Mouse (Mus musculus) E14TG2a.4 (cell line): ENCODE results near the gene Pheta2.

Experiments
- CTCF ChIP-seq: conservative IDR thresholded peaks from 2 replicates; pipeline ENCODE4 v1.5.1; 2014; ENCODE audit warnings: low read length
- NANOG ChIP-seq: IDR thresholded peaks from 2 replicates; pipeline ENCODE4 v1.6.1; 2014; ENCODE audit warnings: borderline replicate concordance, low read length, mixed read lengths
- POU5F1 ChIP-seq: IDR thresholded peaks from 2 replicates; pipeline ENCODE4 v1.6.1; 2014; ENCODE audit warnings: low read length, borderline replicate concordance

DNA sequence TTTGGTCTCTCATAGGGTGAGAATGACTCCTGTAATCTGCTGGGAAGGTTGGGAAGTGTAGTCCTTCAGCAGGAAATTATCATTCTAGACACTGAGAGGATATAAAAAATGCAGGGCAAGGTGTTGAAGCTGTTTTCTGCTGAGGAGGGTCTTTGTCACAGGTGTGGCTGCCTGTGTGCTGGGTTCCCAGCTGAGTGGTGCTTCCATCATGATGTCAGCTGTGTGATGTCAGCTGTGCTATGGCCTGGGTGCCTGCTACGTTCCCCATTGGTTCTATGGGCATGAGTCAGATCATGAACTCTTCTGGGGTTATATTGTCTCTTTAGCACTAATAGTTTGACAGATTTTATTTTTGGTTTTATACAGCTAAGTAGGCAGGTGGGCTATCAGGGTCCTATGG lies 30.1 kb downstream of the Pheta2 start:
- no peak for TF ChIP-seq CTCF
- no peak for TF ChIP-seq NANOG
- no peak for TF ChIP-seq POU5F1
